Mouse (Mus musculus): ENCODE results near the gene Ddx41. TPM values are rescaled to one million over a fixed set of nuclear protein-coding genes. Genes with fewer than 3 reads are reported as not detected.

The Ddx41 gene
- polyA plus RNA-seq, 1 experiment from 2014 or later, result 24.2 TPM

- DNase-seq (ENCODE audit: low spot score) (no peak), ATAC-seq (ENCODE audit: low FRiP score, low TSS enrichment) (no peak)
- Histone ChIP-seq H3K4me2 (replicated peaks; ENCODE audit: low read depth) (peak overlapping the region; percentile 68), H3K9ac (ENCODE audit: low read length) (no peak overlapping the region), H3K4me3 (ENCODE audit: low read depth, low read length) (peak overlapping the region; percentile 90), H3K27ac (replicated peaks) (no peak overlapping the region), H3K27me3 (ENCODE audit: control insufficient read depth, insufficient read depth, low read length) (no peaks in the 10 kb centered on the region), H3K36me3 (ENCODE audit: control insufficient read depth, insufficient read depth, low read length) (peaks cover 3% of the 10 kb centered on the region), H3K4me1 (replicated peaks; ENCODE audit: control insufficient read depth, insufficient read depth) (peaks cover 14% of the 10 kb centered on the region), H3K9me3 (ENCODE audit: control insufficient read depth, low read length) (no peaks in the 10 kb centered on the region)
- 36% methylated on average over 9 of the region's 9 CpGs for WGBS
- TF ChIP-seq EP300 (optimal IDR thresholded peaks at IDR 0.05) (no peak), CTCF (IDR thresholded peaks at IDR 0.05; ENCODE audit: low read depth) (no peak)
Observed at GRCm38 (mm10) chr13:55513828-55514227, 22.6 kb downstream of the Ddx41 start.

DNA sequence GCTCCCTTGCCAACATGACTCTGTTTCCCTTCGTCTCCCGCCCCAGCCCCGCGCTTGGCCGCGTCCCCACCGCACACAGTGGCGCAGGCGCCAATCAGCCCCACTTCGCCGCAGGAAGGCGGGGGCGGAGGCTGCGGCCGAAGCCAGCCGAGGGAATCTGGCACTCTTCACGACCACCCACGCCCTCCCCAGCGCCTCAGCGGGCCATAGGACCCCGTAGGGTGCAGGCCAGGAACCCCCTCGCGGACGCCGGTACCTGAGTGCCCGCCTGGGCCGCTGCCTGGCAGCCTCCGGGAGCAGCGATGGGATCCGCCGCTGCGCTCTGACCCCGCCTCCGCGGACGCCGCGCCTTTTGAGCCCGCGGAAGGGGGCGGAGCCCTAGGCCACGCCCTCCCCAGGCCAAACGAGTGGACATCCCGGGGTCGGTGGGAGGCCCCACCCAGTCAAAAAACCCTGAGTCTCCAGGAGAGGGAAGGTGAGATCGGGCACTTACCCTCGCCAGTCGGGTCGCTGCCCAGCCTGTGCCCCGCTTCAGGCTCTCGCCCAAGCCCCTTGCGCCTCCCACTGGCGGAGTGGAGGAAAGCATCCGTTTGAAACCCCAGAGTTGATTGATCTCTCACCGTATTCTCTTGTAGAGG lies 23.2 kb downstream of the Ddx41 start, which contains the start of gene Pdlim7:
Pdlim7 (minus strand) TSS at position 566 of the 638 bp plus-strand sequence.
- under 1% methylated on average over 55 of the region's 55 CpGs for WGBS
- peaks cover 14% of the 10 kb centered on the region for H3K4me1 ChIP-seq (replicated peaks; ENCODE audit: control insufficient read depth, insufficient read depth)
- peak; percentile 89 for TF ChIP-seq CTCF (IDR thresholded peaks at IDR 0.05; ENCODE audit: low read depth)
- no peak for TF ChIP-seq EP300 (optimal IDR thresholded peaks at IDR 0.05)
- peak within 1 kb of the TSS; percentile 93 for H3K9ac ChIP-seq (ENCODE audit: low read length)
- peak within 1 kb of the TSS; percentile 90 for H3K4me3 ChIP-seq (ENCODE audit: low read depth, low read length)
- no peaks in the 10 kb centered on the region for H3K27me3 ChIP-seq (ENCODE audit: control insufficient read depth, insufficient read depth, low read length)
- peak within 1 kb of the TSS; percentile 92 for H3K27ac ChIP-seq (replicated peaks)
- peak; percentile 90 for DNase-seq (ENCODE audit: low spot score)
- H3K4me2 ChIP-seq (replicated peaks; ENCODE audit: low read depth), result peak within 1 kb of the TSS; percentile 68
- peaks cover 7% of the 10 kb centered on the region for H3K36me3 ChIP-seq (ENCODE audit: control insufficient read depth, insufficient read depth, low read length)
- peak; percentile 62 for ATAC-seq (ENCODE audit: low FRiP score, low TSS enrichment)
- H3K9me3 ChIP-seq (ENCODE audit: control insufficient read depth, low read length), result no peaks in the 10 kb centered on the region

DNA sequence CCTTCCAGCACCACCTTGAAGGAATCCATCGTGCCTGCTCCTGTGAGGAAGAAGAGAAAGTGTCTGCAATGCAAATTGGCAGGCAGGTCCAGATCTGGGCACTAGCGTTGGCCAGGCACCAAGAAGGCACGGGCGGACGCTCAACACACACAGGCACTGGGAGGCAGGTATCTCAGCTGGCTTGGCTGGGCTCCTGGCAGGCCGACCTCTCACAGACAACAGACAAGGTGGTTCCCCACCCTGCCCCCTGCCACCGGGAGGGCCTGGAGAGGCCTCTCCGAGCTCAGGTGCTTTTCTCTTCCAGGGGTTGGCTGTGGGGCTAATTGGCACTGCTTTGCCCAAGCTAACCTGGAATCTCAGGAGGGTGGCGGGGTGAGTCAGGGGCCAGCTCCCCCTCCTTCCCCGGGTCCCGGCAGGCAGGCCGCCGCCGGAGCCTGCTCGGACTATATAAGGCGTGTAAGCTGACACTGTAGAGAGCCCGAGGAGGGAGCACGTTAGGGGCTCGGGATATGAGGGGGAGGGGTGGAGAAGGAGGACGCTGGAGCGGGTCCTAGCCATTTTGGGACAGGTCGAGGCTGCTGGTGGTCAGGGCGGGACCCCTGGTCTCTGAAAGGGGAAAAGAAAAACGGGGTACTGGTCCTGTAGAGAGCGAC lies 24.0 kb downstream of the Ddx41 start:
- DNase-seq (ENCODE audit: low spot score) (peak; percentile 64), ATAC-seq (ENCODE audit: low FRiP score, low TSS enrichment) (peak; percentile 46)
- H3K9me3 ChIP-seq (ENCODE audit: control insufficient read depth, low read length), result no peaks in the 10 kb centered on the region
- no peaks in the 10 kb centered on the region for H3K27me3 ChIP-seq (ENCODE audit: control insufficient read depth, insufficient read depth, low read length)
- H3K36me3 ChIP-seq (ENCODE audit: control insufficient read depth, insufficient read depth, low read length), result peaks cover 11% of the 10 kb centered on the region
- peak overlapping the region; percentile 93 for H3K9ac ChIP-seq (ENCODE audit: low read length)
- WGBS, result 2% methylated on average over 24 of the region's 25 CpGs
- peaks cover 14% of the 10 kb centered on the region for H3K4me1 ChIP-seq (replicated peaks; ENCODE audit: control insufficient read depth, insufficient read depth)
- TF ChIP-seq EP300 (optimal IDR thresholded peaks at IDR 0.05) (peak; percentile 20), CTCF (IDR thresholded peaks at IDR 0.05; ENCODE audit: low read depth) (no peak)
- peak overlapping the region; percentile 68 for H3K4me2 ChIP-seq (replicated peaks; ENCODE audit: low read depth)
- peak overlapping the region; percentile 90 for H3K4me3 ChIP-seq (ENCODE audit: low read depth, low read length)
- H3K27ac ChIP-seq (replicated peaks), result peak overlapping the region; percentile 92

- WGBS, result 23% methylated on average over 5 of the region's 5 CpGs
- ATAC-seq (ENCODE audit: low FRiP score, low TSS enrichment), result no peak; the same call in none of the 2 replicates
- Histone ChIP-seq H3K27me3 (ENCODE audit: control insufficient read depth, insufficient read depth, low read length) (no peaks in the 10 kb centered on the region), H3K36me3 (ENCODE audit: control insufficient read depth, insufficient read depth, low read length) (peaks cover 19% of the 10 kb centered on the region), H3K27ac (replicated peaks) (peak overlapping the region; percentile 92), H3K9ac (ENCODE audit: low read length) (peak overlapping the region; percentile 93), H3K4me1 (replicated peaks; ENCODE audit: control insufficient read depth, insufficient read depth) (peaks cover 14% of the 10 kb centered on the region), H3K4me3 (ENCODE audit: low read depth, low read length) (peak overlapping the region; percentile 90), H3K9me3 (ENCODE audit: control insufficient read depth, low read length) (no peaks in the 10 kb centered on the region), H3K4me2 (replicated peaks; ENCODE audit: low read depth) (peak overlapping the region; percentile 68)
- TF ChIP-seq CTCF (IDR thresholded peaks at IDR 0.05; ENCODE audit: low read depth) (no peak), EP300 (optimal IDR thresholded peaks at IDR 0.05) (no peak)
- no peak for DNase-seq (ENCODE audit: low spot score)
Observed at GRCm38 (mm10) chr13:55511492-55511861, 25.0 kb downstream of the Ddx41 start.

DNA sequence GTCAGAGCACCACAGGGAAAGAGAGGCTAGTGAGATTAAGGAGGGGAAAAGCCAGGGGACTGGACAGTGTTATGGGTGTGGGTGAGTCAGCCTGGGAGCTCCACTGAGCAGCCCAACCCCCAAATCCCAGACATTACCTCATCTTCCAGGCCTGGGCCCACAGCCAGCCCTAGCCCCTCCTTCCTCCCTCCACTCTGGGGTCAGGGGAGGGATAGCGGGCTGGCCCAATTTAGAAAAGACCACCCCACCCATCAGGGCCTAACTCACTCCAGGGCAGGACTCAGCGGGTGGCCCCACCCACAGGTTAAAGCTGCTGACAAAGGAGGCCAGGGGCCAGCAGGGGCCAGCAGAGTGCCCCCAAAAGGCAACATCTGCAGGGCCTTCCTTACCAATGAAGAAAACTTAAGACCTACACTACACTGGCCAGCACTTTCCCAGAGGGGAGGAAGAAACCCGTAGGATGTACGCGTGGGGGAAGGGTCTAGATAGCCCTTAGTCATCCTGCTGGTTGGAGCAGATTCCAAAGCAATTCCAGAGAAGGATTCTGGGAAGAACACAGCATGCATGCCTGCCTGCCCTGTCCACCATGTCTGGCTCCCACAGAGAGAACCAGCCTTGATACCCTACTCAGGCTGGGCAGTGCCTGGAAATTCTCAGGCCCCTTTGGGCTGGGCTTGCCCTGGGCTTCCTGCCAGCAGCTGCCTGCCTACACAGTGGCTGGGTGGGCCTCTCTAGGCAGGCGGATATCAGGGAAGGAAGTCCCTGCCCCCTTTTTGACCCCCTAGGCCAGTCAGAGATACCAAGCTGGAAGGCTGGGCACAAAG lies 25.6 kb downstream of the Ddx41 start:
- Histone ChIP-seq H3K4me2 (replicated peaks; ENCODE audit: low read depth) (peak overlapping the region; percentile 68), H3K4me1 (replicated peaks; ENCODE audit: control insufficient read depth, insufficient read depth) (peaks cover 14% of the 10 kb centered on the region), H3K27ac (replicated peaks) (peak overlapping the region; percentile 92), H3K27me3 (ENCODE audit: control insufficient read depth, insufficient read depth, low read length) (no peaks in the 10 kb centered on the region), H3K9ac (ENCODE audit: low read length) (peak overlapping the region; percentile 93), H3K9me3 (ENCODE audit: control insufficient read depth, low read length) (no peaks in the 10 kb centered on the region), H3K36me3 (ENCODE audit: control insufficient read depth, insufficient read depth, low read length) (peaks cover 25% of the 10 kb centered on the region), H3K4me3 (ENCODE audit: low read depth, low read length) (peak overlapping the region; percentile 90; the same call in 1 of the 2 replicates)
- WGBS, result 8% methylated on average over 6 of the region's 6 CpGs
- ATAC-seq (ENCODE audit: low FRiP score, low TSS enrichment), result peak; percentile 78
- peak; percentile 85 for DNase-seq (ENCODE audit: low spot score)
- TF ChIP-seq EP300 (optimal IDR thresholded peaks at IDR 0.05) (peak; percentile 78), CTCF (IDR thresholded peaks at IDR 0.05; ENCODE audit: low read depth) (peak; percentile 49; the same call in 1 of the 2 replicates)

Measured in stomach, postnatal 0 days (tissue).